Mouse (Mus musculus) layer of hippocampus, adult 2 months (tissue): ENCODE measurements around the gene Dbr1. TPM values are rescaled to one million over a fixed set of nuclear protein-coding genes. Genes with fewer than 3 reads are reported as not detected.

ENCODE experiments used
- DNase-seq, 2 experiments: peaks; one replicate each; pipeline ENCODE4 v3.0.0; 2022; ENCODE audit warnings: low spot score in 2 of 2
- H3K27ac ChIP-seq: fragments of 200-600 bp; 2 replicates; pipeline ENCODE4 v1.8.1; 2022
- H3K4me3 ChIP-seq: fragments of 200-600 bp; 2 replicates; pipeline ENCODE4 v1.8.1; 2022; ENCODE audit warnings: mild to moderate bottlenecking
- CTCF ChIP-seq: fragments of 200-600 bp; conservative IDR thresholded peaks from 2 replicates; pipeline ENCODE4 v1.8.1; 2022; ENCODE audit warnings: antibody characterized with exemption, mild to moderate bottlenecking, moderate library complexity
- total RNA-seq, 2 experiments: library from RNA; stranded (reverse); gene quantifications; 2 replicates each; pipeline ENCODE4 v1.2.3; 2021

Dbr1 gene
- total RNA-seq, 2 experiments from 2014 or later, result 12.5 to 16.1 TPM

GRCm38 (mm10) chr9:99629281-99630011, 53.8 kb downstream of the Dbr1 start, which contains the start of gene Dzip1l:
TSS of gene Dzip1l (plus strand) at chr9:99629496.
- Histone ChIP-seq H3K4me3 (peak within 1 kb of the TSS; percentile 80), H3K27ac (peak within 1 kb of the TSS; percentile 99)
- peak; percentile 60 to 67 for DNase-seq
- TF ChIP-seq CTCF, result 0 out of 2 replicates have a peak, but pooled peaks have one; percentile 17

- no peak for TF ChIP-seq CTCF
- Histone ChIP-seq H3K27ac (peak overlapping the region; percentile 99), H3K4me3 (peak overlapping the region; percentile 80)
- DNase-seq, result no peak
Measured at GRCm38 (mm10) chr9:99630071-99630470, 54.5 kb downstream of the Dbr1 start.

GRCm38 (mm10) chr9:99630528-99631125, 55.0 kb downstream of the Dbr1 start:
- peak in 1 of 2 experiments; percentile 46 for DNase-seq
- peak overlapping the region; percentile 99 for H3K27ac ChIP-seq
- no peak for TF ChIP-seq CTCF
- peak overlapping the region; percentile 80 for H3K4me3 ChIP-seq

- Histone ChIP-seq H3K4me3 (peak overlapping the region; percentile 44), H3K27ac (peak overlapping the region; percentile 99)
- no peak for TF ChIP-seq CTCF
- peak in 1 of 2 experiments; percentile 29 for DNase-seq
Measured at GRCm38 (mm10) chr9:99631781-99632180, 56.2 kb downstream of the Dbr1 start.

GRCm38 (mm10) chr9:99632264-99632663, 56.7 kb downstream of the Dbr1 start:
- peak in 1 of 2 experiments; percentile 10 for DNase-seq
- peak overlapping the region; percentile 99 for H3K27ac ChIP-seq
- peak; percentile 60 for TF ChIP-seq CTCF

More at GRCm38 (mm10) chr9:99632264-99632663, 56.7 kb downstream of the Dbr1 start:
- peak overlapping the region; percentile 44 for H3K4me3 ChIP-seq

Other genes with a start within 250 kb of the Dbr1 start
- 1 to 10 TPM; 1.7 to 1.9 TPM for gene Esyt3, start 217.2 kb upstream of the Dbr1 start, total RNA-seq
- 100 to 1,000 TPM; 138 to 141 TPM for gene Mras, start 138.4 kb upstream of the Dbr1 start, total RNA-seq
- gene Nme9, start 124.3 kb upstream of the Dbr1 start, total RNA-seq, result under 1 TPM; 0.61 to 0.77 TPM
- 10 to 100 TPM; 57.8 to 58.0 TPM for gene Armc8, start 6.9 kb upstream of the Dbr1 start, total RNA-seq
- under 1 TPM in 1 of 2 experiments, not detected in 1; 0.12 TPM for gene A4gnt, start 36.7 kb downstream of the Dbr1 start, total RNA-seq
- 10 to 100 TPM; 24.1 to 24.4 TPM for gene Dzip1l, start 53.7 kb downstream of the Dbr1 start, total RNA-seq
- not detected for gene Cldn18, start 141.5 kb downstream of the Dbr1 start, total RNA-seq